ENCODE assay signal across 21 mouse cellular contexts in the genomic region with DNA sequence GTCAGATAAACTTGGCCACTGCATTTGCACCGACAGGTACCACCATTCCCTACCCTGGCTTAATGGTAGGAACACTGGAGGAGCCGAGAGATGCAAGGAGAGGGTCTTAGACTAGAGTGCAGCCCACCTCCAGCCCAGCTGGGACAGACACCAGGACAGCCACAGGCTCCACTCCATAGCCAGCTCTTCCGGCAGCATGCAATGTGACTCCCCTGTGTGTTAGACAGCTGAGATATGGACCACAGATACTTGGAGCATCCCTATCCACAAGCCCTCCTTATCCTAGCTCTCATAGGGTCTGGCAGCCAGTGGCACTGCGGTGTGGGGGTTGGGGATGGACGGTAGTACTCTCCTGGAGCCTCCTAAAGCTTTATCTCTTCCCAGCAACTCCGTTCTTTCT.
DNase-seq lines count a peak whose midpoint lies in the region; ATAC-seq and TF ChIP-seq lines count a peak whose summit lies in the region.
"Had no signal": no experiment of that assay in that cellular context is flagged by ENCODE, and none has a peak within 500 bp of the region (broad histone marks: within the 10 kb centered on the region; RNA-seq: fewer than 3 reads in every experiment).

No protein-coding gene starts in this region.

- no peaks in the 10 kb centered on the region for H3K27me3 ChIP-seq in heart, postnatal 0 days (ENCODE audit: control insufficient read depth, insufficient read depth, low read length)
- no peaks in the 10 kb centered on the region for H3K27me3 ChIP-seq in midbrain, embryonic 10.5 days (ENCODE audit: low read depth, poor library complexity, severe bottlenecking)
- H3K27me3 ChIP-seq in midbrain, postnatal 0 days (ENCODE audit: insufficient read depth, low read length) = no peaks in the 10 kb centered on the region
- H3K27me3 ChIP-seq: CH12.LX; neural tube, embryonic 13.5 days had no signal

- WGBS in heart, postnatal 0 days = 60% methylated on average over 6 of the region's 6 CpGs
- WGBS in midbrain, embryonic 10.5 days = 91% methylated on average over 6 of the region's 6 CpGs
- 86% methylated on average over 6 of the region's 6 CpGs for whole genome bisulfite sequencing in midbrain, postnatal 0 days

- no peaks in the 10 kb centered on the region for H3K9me3 ChIP-seq in heart, postnatal 0 days (replicated peaks; ENCODE audit: control insufficient read depth, low read length)
- H3K9me3 ChIP-seq in midbrain, embryonic 10.5 days (replicated peaks) = no peaks in the 10 kb centered on the region
- H3K9me3 ChIP-seq in midbrain, postnatal 0 days (ENCODE audit: low read length) = no peaks in the 10 kb centered on the region
- H3K9me3 ChIP-seq: neural tube, embryonic 13.5 days had no signal

- no peak for DNase-seq in gastrocnemius, adult 2 months
- DNase-seq in gastrocnemius, adult 18-20 months (ENCODE audit: low spot score) = no peak
- no peak for DNase-seq in heart, postnatal 0 days (ENCODE audit: low spot score)
- no peak for DNase-seq in heart, adult 9 months (ENCODE audit: low spot score in 2 of 2)
- no peak for DNase-seq in midbrain, embryonic 10.5 days (ENCODE audit: low spot score)
- no peak for DNase-seq in midbrain, postnatal 0 days (ENCODE audit: low spot score)
- DNase-seq in gastrocnemius, postnatal 14 days = no peak
- DNase-seq: adrenal gland, adult 2 months; B cell, adult 2 months; cerebellum, adult 11 months; cerebellum, adult 9-11 months; kidney, adult 2 months; lung, adult 2 months; lung, postnatal 36 days; midbrain, embryonic 14.5 days; thymus, postnatal 14 days had no signal

- H3K4me2 ChIP-seq in heart, postnatal 0 days (ENCODE audit: low read depth, low read length) = no peak overlapping the region
- no peak overlapping the region for H3K4me2 ChIP-seq in midbrain, postnatal 0 days (ENCODE audit: low read depth, low read length, poor library complexity, severe bottlenecking)
- H3K4me2 ChIP-seq: hindbrain, embryonic 14.5 days; neural tube, embryonic 13.5 days had no signal

- no peak for TF ChIP-seq EP300 in heart, postnatal 0 days (IDR thresholded peaks at IDR 0.05; ENCODE audit: low read depth)

- intact Hi-C loops in gastrocnemius, adult 2 months (cut with DNase I) = no loop called here
- intact Hi-C loops in gastrocnemius, postnatal 14 days (cut with DNase I; ENCODE audit: low total_unique reads) = no loop called here

- H3K27ac ChIP-seq in gastrocnemius, adult 2 months = peak overlapping the region; percentile 90
- peak overlapping the region; percentile 59; the same call in 1 of the 2 replicates for H3K27ac ChIP-seq in heart, postnatal 0 days (ENCODE audit: low read depth)
- H3K27ac ChIP-seq in midbrain, embryonic 10.5 days (replicated peaks) = peak overlapping the region; percentile 80; the same call in 1 of the 2 replicates
- H3K27ac ChIP-seq in midbrain, postnatal 0 days (ENCODE audit: low read depth, low read length) = no peak overlapping the region
- H3K27ac ChIP-seq: hindbrain, embryonic 14.5 days; kidney, postnatal 0 days; neural tube, embryonic 13.5 days had no signal

- no peaks in the 10 kb centered on the region for H3K36me3 ChIP-seq in heart, postnatal 0 days (replicated peaks; ENCODE audit: control insufficient read depth, insufficient read depth, low read length)
- no peaks in the 10 kb centered on the region for H3K36me3 ChIP-seq in midbrain, embryonic 10.5 days
- no peaks in the 10 kb centered on the region for H3K36me3 ChIP-seq in midbrain, postnatal 0 days (ENCODE audit: insufficient read depth, low read length)
- H3K36me3 ChIP-seq: neural tube, embryonic 13.5 days had no signal

- ATAC-seq in heart, postnatal 0 days (ENCODE audit: insufficient read depth, low read depth) = no peak
- no peak for ATAC-seq in midbrain, postnatal 0 days (ENCODE audit: low FRiP score)

- H3K4me3 ChIP-seq in gastrocnemius, adult 2 months = no peak overlapping the region
- no peak overlapping the region for H3K4me3 ChIP-seq in heart, postnatal 0 days (ENCODE audit: low read depth, low read length)
- H3K4me3 ChIP-seq in midbrain, embryonic 10.5 days = no peak overlapping the region
- H3K4me3 ChIP-seq in midbrain, postnatal 0 days (ENCODE audit: low read depth, low read length) = no peak overlapping the region
- H3K4me3 ChIP-seq: megakaryocyte, embryonic 14.5 days; neural tube, embryonic 13.5 days had no signal

- H3K4me1 ChIP-seq in heart, postnatal 0 days (ENCODE audit: control insufficient read depth, insufficient read depth) = peaks cover 20% of the 10 kb centered on the region
- H3K4me1 ChIP-seq in midbrain, embryonic 10.5 days = peaks cover 38% of the 10 kb centered on the region
- H3K4me1 ChIP-seq in midbrain, postnatal 0 days (ENCODE audit: insufficient read depth, low read length) = 0 out of 2 replicates have a peak, but pooled peaks cover 5% of the 10 kb centered on the region

- TF ChIP-seq CTCF in gastrocnemius, adult 2 months (IDR thresholded peaks at IDR 0.05) = no peak
- TF ChIP-seq CTCF in heart, postnatal 0 days (IDR thresholded peaks at IDR 0.05; ENCODE audit: low read depth) = no peak
- no peak for TF ChIP-seq CTCF in midbrain, postnatal 0 days (IDR thresholded peaks at IDR 0.05)

- H3K9ac ChIP-seq in heart, postnatal 0 days (replicated peaks; ENCODE audit: low read depth, low read length) = no peak overlapping the region
- H3K9ac ChIP-seq in midbrain, postnatal 0 days (replicated peaks; ENCODE audit: low read length, poor library complexity, severe bottlenecking) = no peak overlapping the region
- H3K9ac ChIP-seq: hindbrain, embryonic 14.5 days; neural tube, embryonic 13.5 days had no signal
